Mouse (Mus musculus) left cerebral cortex, adult 8-10 months (tissue): Measurements from ENCODE around the gene Tmem45b. TPM values are rescaled to one million over a fixed set of nuclear protein-coding genes. Genes with fewer than 3 reads are reported as not detected.
"Not testable (repeated sequence)": the region's sequence is repeated elsewhere in the genome, so short reads cannot be mapped to it uniquely, and the experiment has no call there.

Experiments used
- DNase-seq, 2 experiments: peaks; one replicate each; pipeline ENCODE4 v3.0.0; 2022; ENCODE audit warnings: low spot score in 2 of 2
- total RNA-seq, 4 experiments: library from RNA; stranded (reverse); gene quantifications; 2 replicates each; pipeline ENCODE4 v1.2.4; 2022

Gene Tmem45b
- not detected for total RNA-seq

DNA sequence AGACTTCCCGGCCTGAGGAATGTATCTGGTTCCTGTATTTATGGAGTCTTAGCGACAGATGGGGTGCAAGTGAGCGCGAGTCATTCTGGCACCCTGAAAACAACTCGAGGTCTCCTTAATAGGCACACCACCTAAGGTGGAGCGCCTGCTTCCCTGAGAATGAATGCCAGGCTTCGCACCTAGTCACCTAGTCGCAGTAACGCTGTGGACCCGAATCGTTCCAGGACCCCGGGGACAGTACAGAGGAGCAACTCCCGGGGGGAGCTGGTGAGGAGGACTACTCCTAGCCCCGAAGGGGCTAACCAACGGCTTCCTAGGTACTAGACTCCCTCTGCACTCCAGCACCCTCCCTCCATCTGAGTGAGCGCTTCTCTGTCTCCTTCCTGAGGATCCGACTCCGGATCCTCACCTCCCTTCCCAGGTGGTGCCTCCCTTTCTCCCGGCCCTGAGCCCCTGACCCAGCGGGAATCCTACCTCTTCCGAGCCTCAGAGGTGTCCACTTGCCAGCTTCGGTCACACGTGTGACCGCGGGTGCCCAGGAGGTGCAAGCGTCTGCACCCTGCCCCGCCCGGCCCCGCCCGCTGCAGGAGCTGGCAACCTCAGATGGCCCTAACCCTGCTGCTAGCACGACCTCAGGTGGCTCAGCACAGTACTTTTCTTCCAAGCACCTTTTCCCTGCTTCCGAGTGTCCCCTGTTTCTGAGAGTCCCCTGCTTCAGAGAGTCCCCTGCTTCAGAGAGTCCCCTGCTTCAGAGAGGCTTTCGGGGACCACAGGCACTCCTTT lies at the start of gene Tmem45b:
TSS of gene Tmem45b (minus strand) at position 771 of the 783 bp plus-strand sequence.
- no peak for DNase-seq

DNA sequence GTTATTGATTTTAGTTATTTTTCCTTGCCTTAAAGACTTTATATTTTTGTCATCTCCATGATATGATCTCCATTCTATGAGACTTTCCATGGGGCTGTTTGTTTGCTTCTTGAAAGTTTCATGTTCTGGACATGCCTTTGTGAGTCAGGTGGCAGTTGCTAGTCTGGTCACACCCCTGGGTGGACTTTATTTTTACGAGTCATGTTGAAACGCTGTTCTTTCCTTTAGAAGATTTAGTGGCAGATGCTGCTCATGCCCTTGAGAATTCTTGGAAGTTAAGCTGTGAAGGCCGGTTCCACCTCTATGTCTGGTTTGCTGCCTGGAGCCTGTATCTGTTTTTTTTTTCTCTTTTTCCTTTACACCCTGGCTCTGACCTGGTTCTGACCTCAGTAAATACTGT lies 43.9 kb upstream of the Tmem45b start:
- DNase-seq: no peak

DNA sequence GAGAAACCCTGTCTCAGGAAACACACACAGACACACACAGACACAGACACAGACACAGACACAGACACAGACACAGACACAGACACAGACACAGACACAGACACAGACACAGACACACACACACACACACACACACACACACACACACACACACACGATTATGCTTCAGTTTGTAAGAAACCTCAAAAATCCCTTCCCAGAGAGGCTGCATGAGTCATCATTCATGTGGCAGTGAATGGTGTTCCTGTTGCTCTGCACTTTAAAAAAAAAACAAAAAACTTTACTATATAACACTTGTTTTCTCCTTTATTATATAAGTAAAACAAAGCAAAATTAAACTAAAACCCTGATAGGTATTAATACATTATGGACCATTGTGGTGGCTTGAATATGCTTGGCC lies 37.0 kb upstream of the Tmem45b start:
- not testable (repeated sequence) for DNase-seq

DNA sequence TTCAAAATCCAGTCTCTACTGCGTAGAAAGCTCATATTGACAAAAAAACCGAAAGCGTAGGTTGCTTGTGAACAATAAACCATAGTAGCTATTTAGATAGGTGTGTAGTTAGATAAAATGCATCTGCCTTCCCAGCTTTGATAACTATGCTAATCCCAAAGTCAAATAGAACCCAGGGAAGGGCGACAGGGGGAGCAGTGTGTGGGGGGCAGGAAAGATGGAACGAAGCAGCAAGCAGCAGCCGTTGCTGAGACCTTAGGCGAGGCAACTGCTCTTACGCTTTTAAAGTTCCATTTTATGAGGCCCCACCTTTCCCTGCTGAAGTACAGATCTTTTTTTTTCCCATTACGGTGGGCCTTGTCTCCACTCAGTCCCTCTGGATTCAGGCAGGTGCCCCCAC lies 1.1 kb downstream of the Tmem45b start:
- no peak for DNase-seq

DNA sequence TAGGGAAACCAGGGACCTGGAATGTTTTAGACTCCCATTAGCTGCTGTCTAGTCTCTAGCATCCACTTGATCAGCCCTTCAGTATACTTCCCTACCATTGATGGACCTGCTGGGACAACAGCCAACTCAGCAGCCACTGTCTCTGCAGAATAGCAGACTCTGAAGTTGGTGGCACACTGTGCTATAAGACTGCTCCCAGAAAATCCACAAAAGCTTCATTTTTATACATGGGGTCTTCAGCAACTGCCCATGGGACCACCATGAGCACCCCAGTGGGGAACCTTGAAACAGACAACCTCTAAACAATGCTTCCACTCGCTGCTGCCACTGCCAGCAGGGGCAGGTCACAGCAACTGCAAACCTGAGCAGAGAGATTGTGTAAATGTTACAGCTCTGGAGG lies 9.9 kb downstream of the Tmem45b start:
- DNase-seq: no peak

DNA sequence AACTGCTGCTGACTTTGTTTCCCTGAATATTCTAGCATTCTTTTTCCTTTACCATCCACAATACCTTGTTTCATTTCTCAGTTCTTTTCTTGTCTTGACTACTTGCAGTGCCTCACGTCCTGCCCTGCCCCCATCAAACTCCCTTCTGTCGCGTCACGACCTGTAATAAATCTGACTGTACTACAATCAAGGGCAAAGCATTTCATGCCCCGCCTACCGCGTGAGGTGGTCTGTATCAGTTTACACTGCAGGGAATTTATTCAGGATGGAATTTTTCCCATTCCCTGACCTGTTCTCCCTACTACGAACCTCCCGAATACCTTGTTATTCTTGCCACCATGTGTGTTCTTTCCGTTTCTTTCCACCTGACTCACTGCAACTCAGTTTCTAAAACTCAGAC lies 12.1 kb downstream of the Tmem45b start:
- DNase-seq: no peak

DNA sequence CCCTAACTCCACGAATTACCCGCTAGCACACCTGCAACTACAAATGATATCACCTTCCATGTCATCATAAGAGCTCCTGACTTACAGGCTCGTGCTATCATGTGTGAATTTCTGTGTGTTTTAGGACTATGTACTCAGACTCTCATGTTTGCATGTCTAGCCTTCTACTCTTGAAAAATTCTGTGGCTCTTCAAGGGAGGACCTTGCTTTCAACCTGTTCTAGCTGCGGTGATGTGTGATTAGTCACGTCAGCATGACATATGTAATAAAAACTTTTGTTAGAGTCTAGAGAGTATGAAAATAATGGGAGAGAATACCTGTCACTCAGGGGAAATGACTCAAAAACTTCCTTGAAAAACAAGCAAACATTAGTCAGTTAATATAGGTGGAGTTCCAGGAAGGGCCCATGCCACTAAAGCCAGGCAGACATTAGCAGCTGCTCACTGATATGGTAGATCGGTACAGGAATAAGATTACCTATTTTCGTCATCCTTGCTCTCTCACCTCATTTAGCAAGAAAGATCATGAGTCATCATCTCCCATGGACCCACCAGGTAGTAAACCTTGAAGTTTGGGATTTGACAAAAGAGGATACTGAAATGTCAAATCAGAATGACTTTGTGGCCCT lies 15.0 kb downstream of the Tmem45b start:
- no peak for DNase-seq

DNA sequence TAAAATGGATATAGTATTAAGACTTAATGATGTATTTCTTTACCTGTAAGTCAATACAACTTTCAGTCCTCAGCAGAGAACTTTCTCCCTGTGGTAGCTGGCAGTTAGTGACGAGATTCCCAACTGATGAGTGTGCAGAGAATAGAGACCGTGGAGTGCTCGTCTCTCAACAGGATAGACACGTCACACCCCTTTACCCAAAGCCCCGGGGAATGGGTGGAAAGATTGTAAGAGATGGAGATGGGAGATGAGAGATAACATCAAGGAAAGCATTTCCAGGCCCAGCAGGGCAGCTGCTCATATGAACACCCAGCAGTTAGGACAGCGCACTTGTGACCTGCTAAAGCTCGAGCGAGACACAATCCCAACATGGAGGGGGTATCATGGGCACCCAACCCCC lies 20.0 kb downstream of the Tmem45b start:
- DNase-seq: no peak

DNA sequence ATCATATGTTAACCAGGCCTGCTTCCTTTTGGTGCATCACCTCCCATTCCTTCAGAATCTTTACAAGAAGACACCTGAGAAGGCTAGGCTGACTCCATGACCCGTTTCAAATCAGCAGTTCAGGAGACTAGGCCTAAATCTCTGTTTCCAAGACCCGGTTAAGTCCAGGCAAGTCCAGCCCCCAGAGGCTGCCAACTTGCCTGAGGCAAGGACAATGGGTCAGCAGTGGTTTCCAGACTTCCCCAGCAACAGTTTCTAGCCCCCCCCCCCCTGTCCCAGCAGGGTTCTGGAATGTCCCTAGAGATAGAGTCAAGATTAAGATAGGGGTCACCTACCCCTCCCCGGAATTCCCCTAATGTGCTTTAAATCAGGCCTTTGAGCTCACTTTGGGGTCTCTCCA lies 22.8 kb downstream of the Tmem45b start:
- no peak for DNase-seq

DNA sequence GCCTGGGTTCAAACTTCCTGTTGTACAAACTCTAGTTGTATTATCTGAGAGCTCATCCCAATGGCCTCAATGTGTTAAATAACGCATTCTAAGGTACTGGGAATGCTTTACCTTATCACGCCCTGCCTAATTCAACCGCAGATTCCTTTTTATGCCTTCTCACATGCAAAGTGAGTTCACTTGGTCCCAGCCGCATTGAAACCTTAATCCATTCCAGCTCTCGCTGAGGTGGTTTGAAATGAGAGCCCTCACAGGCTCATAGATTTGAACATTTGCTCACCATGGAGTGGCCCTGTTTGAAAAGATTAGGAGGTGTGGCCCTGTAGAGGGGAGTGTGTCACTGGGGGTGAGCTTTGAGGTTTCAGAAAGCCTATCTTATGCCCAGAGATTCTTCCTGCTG lies 23.9 kb downstream of the Tmem45b start:
- DNase-seq: no peak

DNA sequence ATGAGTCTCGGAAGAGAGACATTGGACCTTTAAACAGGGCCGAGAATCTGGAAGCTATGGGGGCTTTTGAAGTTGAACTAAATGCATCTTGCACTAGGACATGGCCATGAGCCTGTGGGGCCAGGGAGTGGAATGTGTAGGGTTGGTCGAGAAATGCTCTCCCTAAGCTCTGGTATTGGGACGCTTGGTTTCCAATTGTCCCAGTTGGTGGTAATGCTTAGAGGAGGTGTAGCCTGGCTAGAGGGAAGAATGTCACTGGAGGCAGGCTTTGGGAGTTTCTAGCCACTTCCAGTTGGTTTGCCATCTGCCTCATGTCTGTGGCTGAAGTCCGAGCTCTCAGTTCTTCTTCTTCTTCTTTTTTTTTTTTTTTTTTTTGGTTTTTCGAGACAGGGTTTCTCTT lies 24.9 kb downstream of the Tmem45b start:
- no peak for DNase-seq

DNA sequence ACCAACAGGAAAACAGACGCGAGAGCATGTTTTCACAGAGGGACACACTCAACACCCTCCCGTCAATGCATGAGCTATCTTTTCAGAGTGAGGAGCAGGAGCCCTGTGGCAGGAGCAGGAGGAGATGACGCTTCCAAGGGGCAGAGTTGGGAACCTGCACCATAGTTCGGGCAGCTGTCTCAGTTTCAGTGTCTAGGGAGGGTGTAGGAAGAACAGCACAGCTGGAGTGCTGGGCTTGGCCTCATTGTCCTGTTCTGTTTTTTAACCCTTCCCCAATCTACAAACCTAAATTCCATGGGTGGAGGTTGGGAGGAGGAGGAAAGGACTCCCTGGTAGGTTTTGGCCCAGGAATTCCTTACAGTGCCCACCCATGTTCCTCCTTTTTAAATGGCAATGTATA lies 25.4 kb downstream of the Tmem45b start:
- no peak for DNase-seq

DNA sequence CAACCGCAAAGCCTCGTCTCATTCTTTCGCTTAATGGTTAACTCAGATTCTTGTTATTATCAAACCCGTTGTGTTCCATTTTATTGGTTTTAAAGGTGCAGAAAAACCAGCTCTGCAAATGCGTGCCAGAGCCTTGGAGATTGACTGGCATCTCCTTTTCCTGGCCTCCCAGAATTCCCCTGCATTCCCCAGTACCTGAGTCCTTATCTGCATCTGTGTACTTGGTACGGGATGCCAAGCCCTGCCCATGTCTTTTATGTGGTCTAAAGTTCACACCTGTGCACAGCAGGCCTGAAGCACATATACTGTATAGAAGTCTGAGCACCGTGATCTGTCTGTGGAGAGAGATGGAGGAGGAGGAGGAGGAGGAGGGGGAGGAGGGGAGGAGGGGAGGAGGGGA lies 26.4 kb downstream of the Tmem45b start:
- DNase-seq: no peak

DNA sequence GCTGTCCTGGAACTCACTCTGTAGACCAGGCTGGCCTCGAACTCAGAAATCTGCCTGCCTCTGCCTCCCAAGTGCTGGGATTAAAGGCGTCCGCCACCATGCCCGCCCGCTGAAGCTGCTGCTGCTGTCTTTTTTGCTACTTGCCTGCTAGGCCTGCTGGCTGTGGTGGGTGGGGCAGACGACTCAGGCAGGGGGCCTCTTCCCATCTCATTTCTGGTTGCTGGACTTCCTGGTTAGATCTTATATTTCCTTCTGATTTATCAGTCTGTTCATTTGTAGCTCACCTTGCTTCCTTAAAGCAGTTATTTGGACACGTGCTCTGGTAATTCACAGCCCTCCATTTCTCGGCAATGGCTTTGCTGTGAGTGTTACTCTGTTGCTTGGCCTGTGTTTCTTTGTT lies 28.8 kb downstream of the Tmem45b start:
- no peak for DNase-seq

DNA sequence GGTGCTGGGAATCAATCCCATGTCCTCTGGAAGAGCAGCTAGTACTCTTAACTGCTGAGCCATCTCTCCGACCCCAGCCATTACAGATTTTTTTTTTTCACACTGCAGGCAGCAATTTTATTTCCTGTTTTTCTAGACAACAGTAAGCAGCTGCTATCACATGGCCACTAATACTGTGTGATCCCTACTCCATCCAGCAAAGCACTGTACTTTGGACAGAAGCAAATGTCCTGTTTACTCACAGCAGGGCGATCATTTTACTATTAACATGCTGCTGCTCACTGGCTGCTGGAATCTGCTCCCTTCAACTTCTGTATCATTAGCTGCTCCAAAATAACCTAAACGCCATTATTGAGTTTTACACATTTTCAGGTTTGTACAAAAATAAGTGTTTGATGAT lies 30.8 kb downstream of the Tmem45b start:
- DNase-seq: no peak

DNA sequence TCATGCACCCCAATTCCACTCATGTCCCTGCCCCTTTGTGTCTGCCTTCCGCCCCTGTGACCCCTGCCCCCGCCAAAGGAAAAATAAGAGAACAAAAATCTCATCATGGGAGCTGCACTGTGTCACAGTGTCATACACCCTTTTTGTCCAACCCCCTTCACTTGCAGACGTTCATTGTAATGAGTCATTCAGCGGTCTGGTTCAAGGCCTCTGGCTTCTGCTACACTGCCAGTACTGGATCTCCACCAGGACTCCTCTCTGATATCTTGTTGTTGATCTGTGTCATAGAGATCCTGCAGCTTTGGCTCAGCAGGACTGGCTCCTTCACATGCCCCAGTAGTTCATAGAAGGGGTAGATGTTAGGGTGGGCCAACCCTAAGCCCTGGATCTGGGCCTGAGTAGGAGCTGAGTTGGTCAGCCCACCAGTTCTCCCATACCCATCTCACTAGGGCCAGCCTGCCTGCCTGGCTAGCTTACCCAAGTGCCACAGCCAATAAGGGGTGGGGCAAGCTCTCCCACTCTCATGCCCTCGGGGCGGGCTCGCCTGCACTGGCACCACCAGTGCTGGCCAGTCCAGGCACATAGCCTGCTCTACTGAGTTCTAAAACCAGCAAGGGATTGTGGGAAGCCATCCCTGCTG lies 31.8 kb downstream of the Tmem45b start:
- no peak for DNase-seq

DNA sequence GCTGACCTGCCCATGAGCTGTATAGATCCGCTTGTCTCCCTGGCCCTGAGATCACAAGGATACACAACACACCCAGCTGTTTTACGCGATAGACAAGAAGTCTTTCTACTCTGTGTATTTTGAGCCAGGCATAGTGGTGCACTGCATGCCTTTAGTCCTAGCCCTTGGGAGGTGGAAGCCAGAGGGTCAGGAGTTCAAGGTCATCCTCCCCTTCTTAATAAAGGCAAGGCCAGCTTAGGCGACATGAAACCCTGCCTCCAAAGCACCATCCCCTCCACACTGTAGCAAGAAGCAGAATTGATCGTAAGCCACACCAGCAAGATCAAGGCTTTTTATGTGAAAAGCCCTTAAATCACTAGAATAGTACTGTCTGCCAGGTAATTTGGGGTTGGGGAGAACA lies 32.5 kb downstream of the Tmem45b start:
- no peak for DNase-seq

DNA sequence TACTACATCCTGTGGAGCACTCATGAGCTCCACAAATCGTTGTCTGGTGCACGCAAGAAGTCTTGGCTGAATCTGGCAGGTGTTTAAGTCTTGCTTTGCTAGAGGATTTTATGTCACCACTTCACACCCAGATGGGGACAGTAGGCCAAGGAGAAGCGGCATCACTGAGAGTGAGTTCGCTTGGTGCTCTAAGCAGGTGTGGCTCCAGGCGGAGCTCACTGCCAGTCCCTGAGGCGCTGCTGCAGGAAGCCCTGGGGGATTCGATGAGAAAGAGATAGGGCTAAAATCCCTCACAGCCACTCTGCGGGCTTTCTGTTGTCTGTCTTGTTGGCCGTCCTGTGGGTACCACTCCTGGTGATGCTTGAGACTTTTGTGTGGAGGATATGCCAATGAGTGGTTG lies 34.3 kb downstream of the Tmem45b start:
- DNase-seq: no peak

DNA sequence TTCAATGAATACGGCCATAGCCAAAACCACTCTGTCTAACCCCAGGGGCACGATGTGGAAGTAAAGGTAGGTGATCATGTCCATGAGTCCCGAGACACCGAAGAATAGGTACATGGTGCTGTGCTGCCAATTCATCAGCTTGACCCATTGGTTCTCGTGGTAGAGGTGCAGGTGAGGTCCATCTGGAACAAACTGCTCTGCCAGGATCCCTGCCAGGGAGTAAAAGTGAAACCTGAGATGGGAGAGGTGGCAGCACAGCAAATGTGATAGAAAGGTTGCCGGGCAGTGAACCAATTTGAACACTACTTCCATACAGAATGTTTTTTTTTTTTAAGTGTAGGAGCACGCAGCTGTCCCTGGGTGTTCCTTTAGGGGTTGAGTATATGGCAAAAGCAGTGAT lies 35.3 kb downstream of the Tmem45b start:
- DNase-seq: no peak

DNA sequence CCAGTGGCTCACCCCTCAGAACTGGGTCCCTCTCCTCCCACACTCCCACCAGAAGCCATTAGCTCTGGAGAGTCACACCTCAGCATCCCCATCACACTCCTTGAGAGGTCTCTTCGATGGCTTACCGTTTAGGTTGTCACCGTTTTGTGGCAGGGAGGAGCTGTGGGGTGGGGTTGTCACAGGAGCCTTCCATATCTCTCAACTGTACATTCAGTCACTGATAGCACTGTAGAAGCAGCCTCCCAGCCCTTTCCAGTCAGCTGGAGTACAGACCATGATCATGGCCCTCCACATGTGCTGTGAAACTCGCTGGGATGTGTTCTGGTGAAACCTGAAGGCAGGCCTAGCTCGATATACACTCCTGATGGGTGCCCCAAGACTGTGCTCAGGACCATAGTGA lies 42.1 kb downstream of the Tmem45b start:
- no peak for DNase-seq

DNA sequence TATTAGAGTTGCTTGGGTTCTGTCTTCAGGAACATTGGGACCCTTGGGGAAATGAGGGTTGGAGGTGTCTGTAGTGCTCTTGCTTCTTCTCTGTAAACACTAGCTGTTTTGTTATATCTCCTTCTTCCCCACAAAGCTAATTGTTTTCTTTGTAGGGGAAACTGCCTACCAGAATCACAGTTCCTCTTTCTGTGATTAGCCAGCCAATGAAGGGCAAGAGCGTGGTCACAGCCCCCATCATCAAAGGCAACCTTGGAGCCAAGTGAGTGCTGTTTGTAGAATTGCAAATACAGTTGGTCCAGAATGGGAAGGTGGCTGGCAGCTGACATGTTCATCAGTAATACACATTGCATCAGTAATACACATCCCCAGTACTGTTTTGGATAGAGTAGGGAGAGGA lies 45.4 kb downstream of the Tmem45b start:
- DNase-seq: no peak

DNA sequence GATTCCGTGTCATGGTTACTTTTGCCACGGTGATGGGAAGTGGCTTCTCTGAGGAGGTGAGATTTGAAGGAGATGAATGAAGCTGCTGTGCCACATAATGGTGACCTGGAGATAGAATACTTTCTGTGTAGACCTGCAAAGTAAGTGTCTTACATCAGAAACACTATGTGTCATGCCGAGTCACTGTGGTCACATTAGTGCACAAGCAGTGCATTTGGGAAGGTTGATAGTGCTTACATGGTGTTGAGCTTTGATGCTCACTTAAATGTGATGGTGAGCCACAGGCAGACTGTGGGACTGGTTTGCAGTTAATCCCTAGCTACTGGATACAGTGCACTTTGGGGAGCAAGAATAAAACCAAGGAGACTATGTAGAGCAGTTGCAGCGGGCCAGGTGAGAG lies 52.1 kb downstream of the Tmem45b start:
- DNase-seq: no peak

DNA sequence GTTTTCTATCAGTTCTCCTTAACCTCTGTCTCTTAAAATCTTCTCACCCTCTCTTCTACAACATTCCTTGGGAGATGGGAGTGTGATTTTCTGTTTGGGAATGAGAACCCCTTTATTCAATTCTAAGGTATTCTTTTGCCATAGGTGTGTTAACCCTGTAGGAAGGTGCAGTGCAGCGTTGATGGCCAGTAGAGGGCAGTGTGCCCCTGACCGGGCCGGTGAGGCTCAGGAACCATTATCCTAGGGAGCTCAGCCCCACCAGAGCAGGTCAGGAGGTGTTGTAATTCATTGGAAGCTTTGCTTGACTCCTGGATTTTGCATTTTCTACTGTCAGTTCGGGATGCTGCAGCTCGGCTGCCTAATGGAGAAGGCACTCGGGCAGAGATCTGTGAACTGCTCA lies 59.0 kb downstream of the Tmem45b start:
- DNase-seq: no peak
